Mouse (Mus musculus) embryo, embryonic 9.5 days (tissue): ENCODE data around the gene Xkr8.
"Not testable (repeated sequence)": the region's sequence is repeated elsewhere in the genome, so short reads cannot be mapped to it uniquely, and the experiment has no call there.

ENCODE experiments used
- DNase-seq: peaks from one replicate; pipeline ENCODE4 v3.0.0-alpha.2; 2017; ENCODE audit errors: extremely low spot score

Gene Xkr8

DNA sequence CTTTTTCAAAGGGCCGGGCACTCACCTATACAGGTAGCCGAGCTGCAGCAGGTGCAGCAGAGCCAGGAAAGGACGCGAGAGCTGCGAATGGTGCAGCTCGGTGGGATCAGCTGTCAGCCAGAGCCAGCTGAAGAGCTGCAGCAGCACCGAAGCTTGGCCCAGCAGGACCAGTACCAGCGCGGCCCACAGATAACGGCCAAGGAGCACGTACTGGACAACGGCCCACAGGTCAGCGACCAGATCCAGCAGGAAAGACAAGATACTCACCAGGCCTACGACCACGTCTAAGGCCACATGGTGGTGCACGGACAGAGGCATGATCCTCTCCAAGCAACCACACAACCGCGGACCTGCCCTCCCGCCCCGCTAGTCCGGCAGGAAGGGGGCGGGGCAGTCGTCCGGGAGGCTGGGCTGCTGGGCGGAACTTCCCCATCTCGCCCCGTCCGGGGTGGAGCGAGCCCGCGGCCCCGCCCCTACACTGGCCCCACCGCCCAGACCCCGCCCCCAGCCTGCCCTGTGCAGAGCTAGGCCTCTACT lies at the start of gene Xkr8:
Gene Xkr8 (minus strand): TSS at position 399 of the 537 bp plus-strand sequence.
- peak; percentile 93 for DNase-seq

DNA sequence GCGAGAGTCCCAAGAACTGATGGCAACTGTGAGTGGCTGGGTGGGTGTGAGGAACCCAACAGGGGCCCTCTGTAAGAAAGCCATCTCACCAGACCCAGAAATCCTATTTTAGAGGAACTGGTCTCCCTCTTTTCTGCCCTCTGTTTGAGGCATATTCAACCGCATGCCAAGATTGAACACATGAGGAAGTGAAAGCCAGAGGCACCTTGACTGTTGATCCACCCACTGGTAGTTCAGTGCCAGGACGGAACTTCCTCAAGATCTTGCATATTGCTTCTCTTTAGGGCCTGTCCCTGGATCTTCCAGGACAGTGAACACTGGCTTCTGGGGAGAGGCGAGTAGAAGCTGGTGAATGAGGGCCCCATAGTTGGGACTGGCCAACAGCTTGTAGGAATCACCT lies 47.9 kb upstream of the Xkr8 start:
- DNase-seq = no peak

DNA sequence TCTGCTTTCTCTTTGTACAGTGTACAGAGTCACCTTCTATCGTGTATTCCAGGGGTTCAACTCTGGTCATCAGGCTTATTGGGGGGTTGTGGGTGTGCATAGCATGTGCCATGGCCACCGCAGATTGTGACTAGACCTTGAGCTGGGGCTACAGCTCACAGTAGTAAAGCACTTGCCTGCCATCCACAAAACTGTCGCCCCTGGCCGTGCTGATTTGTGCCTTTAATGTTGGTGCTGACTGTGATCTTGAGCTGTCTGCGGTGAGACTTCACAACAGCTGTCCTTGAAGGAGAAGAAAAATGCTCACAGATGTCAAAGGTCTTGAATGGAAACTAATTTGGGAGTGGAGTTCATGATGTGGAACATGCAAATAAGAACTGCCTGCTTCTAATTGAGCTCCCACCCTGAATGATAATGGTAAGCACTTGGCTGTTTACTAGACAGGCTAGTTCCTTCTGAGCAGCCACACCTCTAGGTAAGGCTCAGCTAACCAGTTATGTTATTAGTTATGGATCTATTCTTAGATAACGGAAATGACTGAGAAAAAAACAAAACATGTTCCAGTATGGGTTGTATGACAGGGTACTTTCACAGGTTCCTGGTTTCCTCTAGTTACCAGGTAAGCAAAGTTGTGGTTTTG lies 46.3 kb upstream of the Xkr8 start:
- DNase-seq = no peak

DNA sequence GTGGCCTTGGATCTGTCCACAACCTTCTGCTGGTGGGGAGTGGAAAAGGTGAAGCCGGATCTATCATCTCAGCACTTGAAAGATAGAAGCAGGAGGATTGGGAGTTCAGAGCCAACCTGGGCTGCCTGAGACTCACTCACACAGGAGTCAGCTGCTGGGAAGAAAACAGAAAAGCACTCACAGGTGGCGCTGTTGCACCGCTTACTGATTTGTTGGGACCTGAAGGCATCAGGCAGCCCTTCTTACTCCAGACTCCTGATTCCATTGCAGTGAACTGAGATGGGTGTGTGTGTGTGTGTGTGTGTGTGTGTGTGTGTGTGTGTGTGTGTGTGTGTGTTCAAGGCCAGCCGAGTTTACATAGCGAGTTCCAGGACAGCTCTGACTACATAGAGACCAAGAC lies 44.4 kb upstream of the Xkr8 start:
- peak; percentile 26 for DNase-seq

DNA sequence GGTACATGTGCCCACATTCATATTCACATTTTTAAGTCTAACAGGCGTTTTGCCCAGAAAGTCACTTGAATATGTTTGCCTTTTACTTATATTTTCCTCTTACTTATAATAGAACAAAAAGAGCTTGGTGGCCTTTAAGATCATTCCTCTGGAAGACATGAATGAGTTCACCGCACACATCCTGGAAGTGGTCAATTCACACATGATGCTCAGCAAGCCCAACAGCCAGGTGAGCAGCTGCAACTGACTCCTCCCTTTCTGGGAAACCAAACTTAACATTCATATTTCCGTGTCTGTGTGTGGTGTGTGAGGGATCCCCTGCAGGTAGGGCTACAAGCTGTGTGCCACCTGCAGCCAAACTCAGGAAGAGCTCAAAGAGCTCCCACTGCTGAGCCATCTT lies 42.6 kb upstream of the Xkr8 start:
- DNase-seq = no peak

DNA sequence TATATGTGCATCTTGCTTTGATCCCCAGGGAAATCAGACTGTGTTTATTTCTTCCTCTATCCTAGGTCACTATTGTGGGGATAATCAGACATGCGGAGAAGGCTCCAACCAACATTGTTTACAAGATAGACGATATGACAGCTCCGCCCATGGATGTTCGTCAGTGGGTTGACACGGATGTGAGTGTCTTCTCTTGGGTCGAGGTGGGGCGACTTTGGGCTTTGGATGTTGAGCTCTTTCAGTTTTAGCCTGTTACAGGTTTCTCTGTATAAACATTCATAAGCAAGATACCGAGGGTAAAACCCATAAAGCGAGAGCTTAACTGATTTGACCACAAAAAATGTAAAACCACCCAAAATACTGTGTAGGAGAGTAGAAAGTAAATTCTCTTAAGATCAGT lies 39.4 kb upstream of the Xkr8 start:
- no peak for DNase-seq

DNA sequence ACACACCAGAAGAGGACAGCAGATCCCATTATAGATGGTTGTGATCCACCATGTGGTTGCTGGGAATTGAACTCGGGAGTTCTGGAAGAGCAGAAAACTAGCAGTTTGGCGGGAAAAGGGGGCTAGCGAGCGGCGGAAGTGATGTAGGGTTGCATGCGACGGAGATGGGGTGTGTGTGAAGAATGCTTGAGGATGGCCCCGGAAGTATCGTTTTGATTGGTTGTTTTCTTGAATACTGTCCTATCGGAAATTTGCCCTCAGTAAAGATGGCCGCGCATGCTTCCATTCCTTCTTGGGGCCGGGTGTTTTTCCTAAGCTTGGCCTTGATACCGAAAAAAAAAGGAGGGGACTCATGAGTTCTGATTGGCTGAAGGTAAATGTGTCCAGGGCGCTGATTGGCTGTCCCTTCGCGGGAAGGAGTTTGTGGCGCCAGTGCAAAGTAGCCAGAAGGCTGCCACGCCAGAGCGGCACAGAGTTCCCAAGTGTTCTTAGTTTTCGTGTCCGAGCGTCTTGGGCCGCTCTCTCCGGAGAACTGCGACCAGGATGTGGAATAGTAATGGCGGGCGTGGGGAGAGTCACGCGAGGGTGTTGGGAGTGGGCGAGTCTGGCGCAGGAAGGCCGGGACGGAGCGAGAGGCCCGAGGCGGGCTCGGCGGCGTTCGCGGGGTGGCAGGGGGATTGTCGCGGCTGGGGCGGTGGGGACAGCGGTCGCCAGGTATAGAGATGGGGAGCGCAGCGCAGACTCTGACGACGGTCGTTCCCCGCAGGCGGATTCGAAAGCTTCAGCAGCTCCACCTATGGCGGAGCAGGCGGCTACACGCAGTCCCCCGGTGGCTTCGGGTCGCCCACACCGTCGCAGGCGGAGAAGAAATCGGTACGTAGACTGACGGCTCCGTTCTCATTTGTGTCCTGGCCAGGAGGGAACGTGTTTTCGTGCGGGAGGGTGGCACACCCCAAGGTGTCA lies 35.8 kb upstream of the Xkr8 start, which contains the start of gene Rpa2:
Gene Rpa2 (plus strand): TSS at position 419 of the 963 bp plus-strand sequence.
- DNase-seq = peak; percentile 99

DNA sequence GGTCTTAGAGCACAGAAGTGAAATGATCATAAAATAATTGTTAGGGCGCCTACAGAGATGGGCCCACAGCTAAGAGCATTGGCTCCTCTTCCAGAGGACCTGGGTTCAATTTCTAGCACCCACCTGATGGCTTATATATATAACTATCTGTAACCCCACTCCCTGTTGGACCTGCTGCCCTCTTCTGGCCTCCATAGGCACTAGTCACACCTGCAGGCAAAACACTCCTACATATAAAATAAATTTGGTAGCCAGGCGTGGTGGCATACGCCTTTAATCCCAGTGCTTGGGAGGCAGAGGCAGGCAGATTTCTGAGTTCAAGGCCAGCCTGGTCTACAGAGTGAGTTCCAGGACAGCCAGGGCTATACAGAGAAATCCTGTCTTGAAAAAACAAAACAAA lies 30.8 kb upstream of the Xkr8 start:
- DNase-seq = not testable (repeated sequence)

DNA sequence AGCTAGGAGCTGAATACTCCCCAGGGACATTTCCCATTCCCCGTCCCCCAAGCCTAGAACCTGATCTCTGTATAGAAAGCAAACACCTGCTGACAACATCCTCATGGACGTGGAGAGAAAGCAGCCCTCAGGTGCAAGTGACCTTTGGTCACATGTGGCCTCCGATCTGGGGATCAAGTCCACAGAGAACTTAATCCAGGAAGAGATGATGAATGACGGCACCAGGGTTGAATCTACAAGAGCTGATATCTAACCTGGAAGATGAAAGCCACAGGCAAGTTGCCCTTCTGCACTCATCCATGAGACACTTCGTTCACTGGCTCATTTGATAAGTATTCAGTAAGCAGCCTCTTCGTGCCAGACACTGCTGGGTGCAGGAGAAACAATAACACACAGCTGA lies 30.3 kb upstream of the Xkr8 start:
- DNase-seq = no peak

DNA sequence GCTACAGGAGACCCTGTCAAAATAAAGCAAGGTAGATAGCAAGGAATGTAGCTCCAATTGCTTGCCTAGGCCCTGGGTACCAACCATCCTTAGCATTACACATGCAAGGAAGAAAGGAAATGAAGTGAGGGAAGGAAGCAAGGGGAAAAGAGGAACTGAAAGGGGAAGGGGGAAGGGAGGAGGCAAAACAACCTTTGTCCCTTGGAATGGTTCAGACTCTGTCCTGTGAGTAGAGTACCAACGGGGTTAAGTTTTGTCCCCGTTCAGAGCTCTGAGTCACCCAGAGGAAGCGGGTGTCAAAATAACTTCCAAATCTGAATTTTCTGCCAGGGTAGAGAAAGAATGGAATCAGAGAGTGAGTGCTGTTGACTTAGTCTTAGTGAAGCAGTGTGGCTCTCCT lies 27.9 kb upstream of the Xkr8 start:
- no peak for DNase-seq

DNA sequence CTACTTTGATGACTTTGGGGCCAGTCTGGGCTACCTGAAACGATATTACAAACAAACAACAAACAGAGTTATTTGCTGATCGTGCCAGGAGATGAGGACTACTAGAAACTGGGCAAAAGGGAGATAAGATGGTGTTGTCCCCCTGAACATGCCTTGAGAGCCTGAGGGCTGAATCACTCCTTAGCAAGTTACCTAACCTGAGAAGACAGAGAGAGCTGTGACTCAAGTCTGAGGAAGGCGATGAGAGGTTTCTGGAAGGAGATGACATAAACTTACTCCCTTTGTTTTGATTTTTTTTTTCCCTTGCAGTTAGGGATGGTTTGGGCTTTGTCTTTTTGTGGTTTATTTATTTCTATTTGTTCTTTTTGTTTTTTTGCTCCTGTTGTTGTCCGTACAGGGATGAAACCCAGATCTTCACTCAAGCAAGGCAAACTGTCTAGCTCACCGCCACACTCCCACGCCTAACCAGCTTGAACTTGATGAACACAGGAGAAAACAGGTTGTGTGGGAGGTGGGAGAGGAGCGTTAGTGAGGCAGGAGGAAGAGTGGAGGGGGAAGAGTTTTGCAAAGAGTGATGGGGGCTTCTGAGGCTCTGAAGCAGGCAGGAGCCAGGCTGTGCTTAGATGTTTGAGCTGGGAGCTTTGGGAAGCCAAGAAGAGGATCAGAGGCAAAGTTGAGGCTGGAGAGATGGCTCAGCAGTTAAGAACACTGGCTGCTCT lies 25.4 kb upstream of the Xkr8 start:
- no peak for DNase-seq

DNA sequence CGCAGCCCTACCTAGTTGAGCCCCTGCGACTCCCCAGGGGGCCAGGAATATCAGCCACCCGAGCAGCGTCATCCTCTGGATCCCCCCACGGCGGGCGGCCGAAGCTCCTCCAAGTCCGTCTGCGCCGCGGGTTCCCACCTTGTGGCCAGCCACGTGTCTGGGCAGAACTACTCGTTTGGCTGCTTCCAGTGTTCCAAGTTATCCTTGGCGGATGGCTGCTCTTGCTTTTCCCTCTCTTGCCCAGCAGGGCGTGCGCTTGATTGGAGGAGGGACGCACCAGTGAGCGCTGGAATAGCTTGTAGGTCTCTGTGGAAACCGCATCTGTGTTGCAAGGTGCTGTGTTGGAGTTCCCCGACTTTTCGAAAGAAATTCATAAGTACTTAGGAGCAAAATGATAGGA lies 24.6 kb upstream of the Xkr8 start, which contains the start of gene Smpdl3b:
Gene Smpdl3b (minus strand): TSS at position 279 of the 400 bp plus-strand sequence.
- DNase-seq = peak; percentile 80

DNA sequence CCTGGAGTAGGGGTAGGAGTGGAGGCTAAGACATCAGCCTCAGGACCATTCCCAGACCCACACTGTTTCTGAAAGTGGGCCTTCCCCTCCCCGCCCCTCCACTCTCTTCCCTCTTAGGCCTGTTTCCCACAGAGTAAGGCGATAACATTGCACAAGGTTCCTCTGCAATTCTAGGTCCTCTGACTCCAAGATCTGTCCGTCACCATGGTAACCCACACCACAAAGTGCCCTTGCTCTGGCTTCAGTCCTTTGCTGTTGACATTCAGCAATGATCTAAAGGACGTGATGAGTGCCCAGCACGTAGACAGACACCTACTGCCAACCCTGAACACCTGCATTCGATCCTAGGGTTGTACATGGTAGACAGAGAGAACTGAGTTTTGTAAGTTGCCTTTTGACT lies 20.6 kb upstream of the Xkr8 start:
- no peak for DNase-seq

DNA sequence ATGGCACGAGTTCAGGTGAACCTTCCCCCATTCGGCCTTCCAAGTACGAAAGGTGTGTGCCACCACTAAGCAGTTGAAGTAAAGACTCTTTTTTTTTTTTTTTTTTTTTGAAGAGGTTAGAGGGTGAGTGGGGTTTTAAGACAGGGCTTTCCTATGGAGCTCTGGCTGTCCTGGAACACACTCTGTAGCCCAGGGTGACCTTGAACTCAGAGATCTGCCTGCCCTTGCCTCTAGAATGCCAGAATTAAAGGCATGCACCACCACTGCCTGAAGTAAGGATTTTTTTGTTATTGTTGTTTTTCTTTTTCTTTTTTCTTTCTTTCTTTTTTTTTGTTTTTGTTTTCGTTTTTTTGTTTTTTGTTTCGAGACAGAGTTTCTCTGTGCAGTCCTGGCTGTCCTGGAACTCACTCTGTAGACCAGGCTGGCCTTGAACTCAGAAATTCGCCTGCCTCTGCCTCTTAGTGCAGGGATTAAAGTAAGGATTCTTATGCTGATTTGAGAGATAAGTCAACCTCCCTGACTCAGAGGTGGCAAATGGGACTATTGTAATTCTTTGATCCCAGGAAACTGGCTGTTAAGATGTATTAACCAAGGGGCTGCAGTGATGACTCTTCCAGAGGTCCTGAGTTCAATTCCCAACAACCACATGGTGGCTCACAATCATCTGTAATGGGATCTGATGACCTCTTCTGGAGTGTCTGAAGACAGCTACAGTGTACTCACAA lies 17.1 kb upstream of the Xkr8 start:
- no peak for DNase-seq

DNA sequence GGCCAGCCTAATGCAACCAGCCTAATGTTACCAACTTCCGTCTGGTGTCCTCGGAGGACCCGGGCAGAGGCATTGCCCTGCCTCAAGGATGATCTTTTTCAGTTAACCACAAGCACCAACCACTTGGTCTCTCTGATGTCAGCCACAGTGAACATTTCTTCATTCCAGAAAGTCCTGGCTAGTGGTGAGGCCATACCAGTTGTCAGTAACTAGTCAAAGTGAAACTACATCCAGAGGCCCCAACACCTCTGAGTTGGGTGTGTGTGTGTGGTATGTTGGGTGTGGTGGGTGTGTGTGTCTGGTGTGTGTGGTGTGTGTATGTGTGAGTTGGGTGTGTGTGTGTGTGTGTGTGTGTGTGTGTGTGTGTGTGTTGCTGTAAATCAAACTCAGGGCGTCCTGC lies 16.4 kb upstream of the Xkr8 start:
- DNase-seq = no peak

DNA sequence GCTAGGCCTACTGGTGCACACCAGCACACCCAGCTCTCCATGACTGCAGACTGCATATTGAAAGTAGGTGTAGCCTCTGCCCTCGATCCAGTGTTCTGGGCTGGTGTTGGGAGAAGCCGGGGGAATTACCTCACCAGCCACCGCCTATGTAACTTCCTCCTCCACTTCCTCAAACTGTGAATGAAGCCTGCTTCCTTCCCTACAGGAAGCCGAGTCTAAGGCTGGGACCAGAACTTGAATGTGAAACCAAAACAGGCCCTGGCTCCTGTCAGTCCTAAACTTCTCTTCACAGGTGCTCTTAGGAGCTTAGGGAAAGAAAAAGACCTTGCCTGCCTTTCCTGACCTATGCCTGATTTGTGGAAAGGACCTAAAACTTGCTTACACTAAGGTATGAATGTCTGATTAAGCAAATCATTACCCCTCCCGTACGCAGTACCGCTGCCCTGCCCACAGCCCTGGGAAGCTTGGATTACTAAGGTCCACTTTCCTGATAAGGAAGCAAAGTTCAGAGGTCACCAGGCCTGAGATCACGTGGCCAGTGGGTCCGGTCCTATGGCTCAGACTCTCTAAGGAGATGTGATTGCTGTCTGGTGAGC lies 15.4 kb upstream of the Xkr8 start:
- DNase-seq = no peak

DNA sequence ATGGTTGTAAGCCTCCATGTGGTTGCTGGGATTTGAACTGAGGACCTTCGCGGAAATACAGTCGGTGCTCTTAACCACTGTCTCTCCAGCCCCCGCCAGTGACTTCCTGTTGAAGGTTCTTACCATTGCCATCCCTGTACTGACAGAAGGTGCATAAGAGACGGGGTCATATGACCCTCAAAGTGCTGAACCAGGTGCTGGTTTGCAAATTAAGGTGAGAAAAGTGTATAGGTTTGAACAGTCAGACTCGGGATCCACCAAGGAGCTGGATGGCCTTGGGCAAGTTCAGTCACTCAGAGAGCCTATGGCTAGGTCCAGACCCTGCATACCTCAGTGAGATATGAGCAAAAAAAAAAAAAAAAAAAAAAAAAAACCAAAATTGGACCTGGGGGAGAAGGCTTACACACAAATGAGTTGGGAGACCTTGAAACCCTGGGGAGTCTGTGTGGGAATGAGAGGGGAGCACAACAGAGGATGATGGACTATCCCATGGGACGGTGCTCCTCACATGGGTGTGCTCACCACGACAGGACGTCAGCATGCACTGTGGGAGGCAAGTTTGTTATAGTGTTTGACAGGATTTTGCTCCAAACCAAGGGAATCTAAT lies 14.7 kb upstream of the Xkr8 start:
- DNase-seq = no peak

DNA sequence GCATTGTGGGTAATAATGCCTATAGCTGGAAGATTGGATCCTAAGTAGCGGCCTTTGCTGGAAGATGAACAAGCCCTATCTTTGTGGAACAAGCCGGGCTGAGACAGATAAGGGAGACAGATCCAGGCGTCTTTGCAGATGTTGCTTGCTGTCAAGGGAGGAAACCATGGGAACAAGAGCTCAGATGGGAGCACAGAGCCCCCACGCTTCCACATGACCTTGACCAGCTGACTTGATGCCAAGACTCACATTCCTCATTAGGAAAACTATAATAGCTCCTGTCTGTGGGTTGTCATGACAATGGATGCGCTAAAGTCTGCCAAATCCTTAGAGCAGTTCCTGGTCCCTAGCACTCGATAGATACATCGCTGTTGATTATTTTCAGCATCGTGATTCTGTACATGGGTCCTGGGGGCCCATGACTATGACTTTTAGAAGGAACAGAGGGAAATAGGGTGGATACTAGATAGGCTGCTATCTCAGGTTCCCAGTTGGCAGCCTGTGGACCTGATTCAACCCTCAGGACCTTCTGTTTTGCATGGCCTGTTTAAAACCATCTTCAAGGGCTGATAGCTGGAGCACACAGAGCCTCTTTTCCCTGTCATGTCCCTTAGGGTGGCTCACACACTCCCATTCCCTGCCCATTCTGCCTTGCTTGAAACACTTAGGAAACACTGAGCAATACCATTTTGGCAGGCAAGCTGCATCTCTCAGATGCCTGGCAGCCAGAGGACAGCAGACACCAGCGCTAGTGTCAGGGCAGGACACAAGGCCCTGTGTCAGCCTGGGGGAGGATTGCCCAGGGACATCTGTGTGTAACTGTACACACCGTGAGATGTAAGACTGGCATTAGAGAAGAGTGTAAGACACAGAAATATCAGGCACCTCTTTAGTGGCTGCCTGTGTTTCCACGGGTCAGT lies 11.9 kb upstream of the Xkr8 start:
- DNase-seq = no peak

DNA sequence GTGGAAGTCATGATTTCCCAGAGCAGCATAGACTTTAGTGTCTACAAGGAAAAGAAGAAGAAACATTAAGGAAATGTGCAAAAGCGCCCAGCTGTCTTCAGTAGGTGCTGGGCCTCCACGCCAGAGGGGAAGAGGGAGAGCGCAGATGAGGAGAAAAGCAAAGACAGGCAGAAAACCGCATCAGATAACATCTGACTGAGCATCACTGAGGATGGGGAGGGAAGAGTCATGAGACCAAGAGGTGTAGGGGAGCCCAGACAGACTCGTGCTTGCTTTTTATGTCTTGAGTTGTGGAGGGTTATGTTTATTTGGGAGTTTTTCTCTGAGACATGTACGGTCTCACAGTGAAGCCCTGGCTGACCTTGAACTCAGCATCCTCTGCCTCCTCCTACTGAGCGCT lies 9.1 kb upstream of the Xkr8 start:
- DNase-seq = no peak
